Mouse (Mus musculus): ENCODE measurements around the gene Polr1a. TPM values are rescaled to one million over a fixed set of nuclear protein-coding genes. Genes with fewer than 3 reads are reported as not detected.

Polr1a gene
- polyA plus RNA-seq, 1 experiment from 2014 or later: 21.9 TPM

DNA sequence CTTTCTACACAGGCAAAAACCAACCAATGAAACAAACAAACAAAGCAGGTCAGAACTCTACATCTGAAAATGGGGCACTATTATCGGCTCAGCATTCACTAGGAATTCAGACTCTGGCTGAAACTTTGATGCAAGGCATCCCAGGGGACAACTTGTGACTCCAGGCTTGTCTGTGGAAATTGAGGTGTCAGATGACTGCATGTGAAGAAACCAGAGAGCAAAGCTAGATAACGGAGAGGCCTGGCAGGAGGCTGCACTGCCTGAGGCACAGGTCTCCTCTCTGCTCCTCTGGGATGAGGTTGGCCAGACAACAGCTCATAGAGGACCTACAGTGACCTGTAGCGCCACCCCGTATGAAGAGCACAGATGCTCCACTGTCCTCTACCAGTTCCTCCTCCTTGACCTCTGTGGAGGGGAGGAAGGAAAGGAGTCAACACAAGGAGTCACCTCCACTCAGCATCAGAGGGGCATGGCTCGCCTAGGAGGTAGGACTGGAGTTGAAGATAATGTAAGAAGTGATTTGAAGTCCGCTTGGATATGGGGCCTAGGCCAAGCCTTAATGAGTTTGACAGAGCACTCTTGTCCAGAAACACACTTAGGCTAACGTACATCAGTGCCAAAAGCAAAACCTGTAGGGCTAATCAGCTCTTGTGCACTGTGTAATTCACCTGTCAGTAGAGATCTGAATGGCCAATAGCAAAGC lies 78.8 kb downstream of the Polr1a start:
- Histone ChIP-seq H3K4me3 (ENCODE audit: low read length) (no peak overlapping the region), H3K36me3 (ENCODE audit: control insufficient read depth, insufficient read depth) (no peaks in the 10 kb centered on the region), H3K9ac (ENCODE audit: low read length) (no peak overlapping the region), H3K27me3 (ENCODE audit: control insufficient read depth, insufficient read depth, low read length) (no peaks in the 10 kb centered on the region), H3K9me3 (replicated peaks; ENCODE audit: control insufficient read depth, low read length) (no peaks in the 10 kb centered on the region), H3K27ac (ENCODE audit: low read length) (peak overlapping the region; percentile 32), H3K4me2 (ENCODE audit: low read depth, low read length) (no peak overlapping the region), H3K4me1 (ENCODE audit: control insufficient read depth, insufficient read depth, low read length) (peaks cover 27% of the 10 kb centered on the region)
- peak; percentile 51; the same call in 1 of the 2 replicates for ATAC-seq (replicated peaks; ENCODE audit: extremely low read depth, insufficient read depth, low FRiP score)
- WGBS: 31% methylated on average over 7 of the region's 7 CpGs

DNA sequence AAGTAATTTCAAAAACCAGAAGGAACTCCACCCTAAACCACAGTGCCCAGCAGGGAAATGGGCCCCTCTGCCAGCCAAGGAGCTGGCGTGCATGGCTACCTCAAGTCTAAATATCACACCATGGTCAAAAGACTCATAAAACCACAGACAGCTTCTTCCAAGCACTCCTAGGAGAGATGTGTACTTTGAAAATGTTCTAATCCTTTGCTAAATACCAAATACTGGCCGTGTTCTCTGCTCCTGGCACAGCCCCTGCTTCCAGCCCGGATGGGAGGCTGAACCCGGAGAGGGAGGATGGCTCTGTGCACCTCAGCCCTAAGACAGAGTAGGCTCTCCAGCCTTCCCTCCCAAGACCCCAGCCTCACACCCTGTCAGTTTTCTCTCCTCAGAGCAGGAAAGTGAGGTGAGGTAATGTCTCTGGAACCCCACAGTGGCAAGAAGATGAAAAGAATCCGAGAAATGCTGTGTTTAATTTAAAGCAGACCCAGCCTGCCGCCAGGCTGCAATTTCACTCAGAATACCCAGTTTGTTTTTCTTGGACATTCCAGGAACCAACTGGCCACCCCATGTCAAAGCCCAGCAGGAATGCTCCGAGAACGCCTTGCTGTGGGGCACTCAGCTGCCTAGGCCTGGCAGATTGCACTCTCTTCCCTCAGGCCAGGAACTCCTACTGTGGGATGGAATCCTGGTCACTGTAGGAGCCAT lies 80.9 kb downstream of the Polr1a start:
- WGBS: 38% methylated on average over 8 of the region's 8 CpGs
- Histone ChIP-seq H3K27me3 (ENCODE audit: control insufficient read depth, insufficient read depth, low read length) (no peaks in the 10 kb centered on the region), H3K9me3 (replicated peaks; ENCODE audit: control insufficient read depth, low read length) (no peaks in the 10 kb centered on the region), H3K4me3 (ENCODE audit: low read length) (no peak overlapping the region), H3K4me1 (ENCODE audit: control insufficient read depth, insufficient read depth, low read length) (peaks cover 24% of the 10 kb centered on the region), H3K36me3 (ENCODE audit: control insufficient read depth, insufficient read depth) (no peaks in the 10 kb centered on the region), H3K9ac (ENCODE audit: low read length) (no peak overlapping the region), H3K4me2 (ENCODE audit: low read depth, low read length) (no peak overlapping the region), H3K27ac (ENCODE audit: low read length) (peak overlapping the region; percentile 69)
- ATAC-seq (replicated peaks; ENCODE audit: extremely low read depth, insufficient read depth, low FRiP score): 0 out of 2 replicates have a peak, but pooled peaks have one; percentile 15

DNA sequence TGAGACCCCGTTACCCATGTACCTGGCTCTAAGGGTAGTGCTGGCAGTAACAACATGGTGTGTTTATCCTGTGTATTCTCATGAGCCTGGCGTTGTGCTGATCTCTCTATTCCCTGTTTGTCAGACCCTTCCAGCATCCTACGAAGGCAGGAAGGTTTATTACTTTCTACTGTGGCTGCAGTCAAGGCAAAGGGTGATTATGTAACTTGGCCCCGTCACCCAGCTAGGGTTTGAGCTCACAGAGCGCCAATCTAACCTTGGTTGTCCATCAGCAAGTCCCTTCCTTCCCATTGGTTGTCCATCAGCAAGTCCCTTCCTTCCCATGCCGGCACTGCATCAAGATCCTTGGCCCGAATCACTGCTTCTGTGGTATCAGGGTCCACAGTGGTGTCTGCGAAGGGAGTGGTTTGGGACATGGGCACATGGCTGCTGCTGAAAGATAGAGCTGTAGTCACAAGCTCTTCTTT lies 81.6 kb downstream of the Polr1a start:
- Histone ChIP-seq H3K36me3 (ENCODE audit: control insufficient read depth, insufficient read depth) (no peaks in the 10 kb centered on the region), H3K27ac (ENCODE audit: low read length) (peak overlapping the region; percentile 46; the same call in 1 of the 2 replicates), H3K9me3 (replicated peaks; ENCODE audit: control insufficient read depth, low read length) (no peaks in the 10 kb centered on the region), H3K4me2 (ENCODE audit: low read depth, low read length) (no peak overlapping the region), H3K4me1 (ENCODE audit: control insufficient read depth, insufficient read depth, low read length) (peaks cover 24% of the 10 kb centered on the region), H3K9ac (ENCODE audit: low read length) (no peak overlapping the region), H3K27me3 (ENCODE audit: control insufficient read depth, insufficient read depth, low read length) (no peaks in the 10 kb centered on the region), H3K4me3 (ENCODE audit: low read length) (no peak overlapping the region)
- ATAC-seq (replicated peaks; ENCODE audit: extremely low read depth, insufficient read depth, low FRiP score): no peak
- 64% methylated on average over 8 of the region's 8 CpGs for WGBS

DNA sequence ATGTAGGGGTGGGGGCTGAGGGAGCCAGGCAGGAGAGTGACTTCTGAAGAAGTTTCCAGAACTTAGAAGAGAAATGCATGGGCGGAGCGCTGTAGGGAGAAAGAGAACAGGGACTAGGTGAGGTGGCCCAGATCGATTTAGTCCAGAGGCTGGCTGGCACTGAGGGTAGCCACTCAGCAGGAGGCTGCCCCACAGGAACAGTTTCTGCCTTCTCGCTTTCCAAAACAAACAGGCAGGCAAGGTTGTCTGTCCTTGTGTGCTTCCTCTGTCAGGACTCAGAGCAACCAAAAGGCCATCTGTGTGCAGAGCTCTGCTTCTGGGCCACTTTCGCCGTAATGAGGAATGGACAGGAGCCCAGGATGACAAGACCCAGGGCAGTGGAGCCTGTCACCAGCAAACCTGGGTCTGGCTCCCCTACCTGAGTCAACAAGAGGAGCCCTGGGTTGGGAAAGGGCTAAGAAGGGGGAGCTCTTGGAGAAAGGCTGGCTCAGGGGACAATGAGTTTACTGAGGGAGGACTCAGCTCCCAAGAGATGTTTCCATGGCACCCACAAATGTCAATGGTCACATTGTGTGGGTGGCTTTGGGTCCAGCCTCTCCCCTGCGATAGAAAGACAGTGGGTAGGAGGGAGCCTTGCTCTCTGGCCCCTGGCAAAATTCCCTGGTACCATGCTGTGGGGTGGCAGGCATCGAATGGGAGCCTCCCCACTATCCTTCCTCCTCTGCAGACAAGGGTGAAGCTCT lies 82.5 kb downstream of the Polr1a start:
- Histone ChIP-seq H3K4me1 (ENCODE audit: control insufficient read depth, insufficient read depth, low read length) (peaks cover 24% of the 10 kb centered on the region), H3K9ac (ENCODE audit: low read length) (no peak overlapping the region), H3K27ac (ENCODE audit: low read length) (peak overlapping the region; percentile 53), H3K4me3 (ENCODE audit: low read length) (no peak overlapping the region), H3K27me3 (ENCODE audit: control insufficient read depth, insufficient read depth, low read length) (no peaks in the 10 kb centered on the region), H3K4me2 (ENCODE audit: low read depth, low read length) (no peak overlapping the region), H3K36me3 (ENCODE audit: control insufficient read depth, insufficient read depth) (no peaks in the 10 kb centered on the region), H3K9me3 (replicated peaks; ENCODE audit: control insufficient read depth, low read length) (peaks cover 4% of the 10 kb centered on the region)
- ATAC-seq (replicated peaks; ENCODE audit: extremely low read depth, insufficient read depth, low FRiP score): no peak
- 59% methylated on average over 8 of the region's 8 CpGs for WGBS

DNA sequence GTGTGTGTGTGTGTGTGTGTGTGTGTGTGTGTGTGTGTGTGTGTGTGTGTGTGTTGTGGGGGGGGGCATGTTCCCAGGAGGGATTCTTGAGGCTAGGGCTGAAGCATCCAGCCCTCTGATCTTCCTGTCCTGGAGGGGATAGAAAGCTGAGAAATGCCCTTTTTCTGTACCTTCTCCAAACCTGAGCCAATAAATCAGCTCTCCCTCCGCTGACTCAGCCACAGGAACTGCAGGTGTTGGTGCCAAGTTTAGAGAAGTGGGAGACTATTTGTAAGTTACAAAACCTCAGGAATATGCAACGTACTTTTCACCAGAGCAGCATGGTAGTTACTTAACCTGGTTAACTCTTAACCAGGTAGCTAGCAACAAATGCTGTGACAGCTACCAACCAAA lies 83.1 kb downstream of the Polr1a start:
- Histone ChIP-seq H3K4me1 (ENCODE audit: control insufficient read depth, insufficient read depth, low read length) (peaks cover 24% of the 10 kb centered on the region), H3K4me3 (ENCODE audit: low read length) (no peak overlapping the region), H3K4me2 (ENCODE audit: low read depth, low read length) (no peak overlapping the region), H3K36me3 (ENCODE audit: control insufficient read depth, insufficient read depth) (no peaks in the 10 kb centered on the region), H3K27ac (ENCODE audit: low read length) (no peak overlapping the region), H3K9ac (ENCODE audit: low read length) (no peak overlapping the region), H3K27me3 (ENCODE audit: control insufficient read depth, insufficient read depth, low read length) (no peaks in the 10 kb centered on the region), H3K9me3 (replicated peaks; ENCODE audit: control insufficient read depth, low read length) (peaks cover 8% of the 10 kb centered on the region)
- ATAC-seq (replicated peaks; ENCODE audit: extremely low read depth, insufficient read depth, low FRiP score): no peak
- 86% methylated on average over 2 of the region's 2 CpGs for WGBS

DNA sequence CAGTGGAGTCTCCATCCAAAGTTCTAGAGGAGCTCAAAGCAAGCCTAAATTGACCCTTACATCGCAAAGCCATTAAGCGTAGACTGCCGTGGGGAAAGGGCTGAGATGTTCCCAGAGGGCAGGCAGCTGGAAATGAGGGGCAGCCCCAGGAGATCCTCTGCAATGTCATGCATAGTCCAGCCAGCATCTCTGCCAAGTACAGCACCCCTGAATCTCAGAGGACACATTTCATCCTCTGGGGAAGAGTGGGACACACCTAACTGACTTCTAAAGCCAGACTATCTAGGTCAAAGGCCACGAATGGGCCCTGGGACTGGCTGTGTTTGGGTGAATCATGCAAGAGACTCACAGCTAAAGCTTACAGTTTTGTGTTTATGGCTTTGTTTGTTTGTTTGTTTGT lies 85.2 kb downstream of the Polr1a start:
- Histone ChIP-seq H3K4me1 (ENCODE audit: control insufficient read depth, insufficient read depth, low read length) (peaks cover 14% of the 10 kb centered on the region), H3K4me3 (ENCODE audit: low read length) (no peak overlapping the region), H3K27ac (ENCODE audit: low read length) (no peak overlapping the region), H3K4me2 (ENCODE audit: low read depth, low read length) (no peak overlapping the region), H3K27me3 (ENCODE audit: control insufficient read depth, insufficient read depth, low read length) (no peaks in the 10 kb centered on the region), H3K36me3 (ENCODE audit: control insufficient read depth, insufficient read depth) (no peaks in the 10 kb centered on the region), H3K9ac (ENCODE audit: low read length) (no peak overlapping the region), H3K9me3 (replicated peaks; ENCODE audit: control insufficient read depth, low read length) (peaks cover 8% of the 10 kb centered on the region)
- ATAC-seq (replicated peaks; ENCODE audit: extremely low read depth, insufficient read depth, low FRiP score): no peak
- 84% methylated on average over 4 of the region's 4 CpGs for WGBS

DNA sequence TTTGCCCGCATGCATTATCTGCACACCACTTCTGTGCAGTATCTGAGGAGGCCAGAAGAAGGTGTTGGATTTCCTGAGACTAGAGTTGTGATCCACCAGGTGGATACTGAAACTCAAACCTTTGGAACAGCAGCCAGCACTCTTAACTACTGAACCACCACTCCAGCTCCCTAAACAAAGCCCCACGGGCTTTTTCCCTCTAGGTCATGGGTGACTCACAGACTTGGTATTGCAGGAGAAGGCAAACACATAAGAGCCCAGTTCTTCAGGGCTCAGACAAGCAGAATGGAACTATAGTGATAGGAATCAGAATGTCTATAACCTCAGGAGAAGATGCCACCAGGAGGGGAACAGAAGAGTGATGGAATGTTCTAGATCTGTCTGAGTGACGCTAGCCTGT lies 86.2 kb downstream of the Polr1a start:
- H3K9me3 ChIP-seq (replicated peaks; ENCODE audit: control insufficient read depth, low read length): peaks cover 8% of the 10 kb centered on the region
- no peak overlapping the region for H3K4me3 ChIP-seq (ENCODE audit: low read length)
- no peak overlapping the region for H3K27ac ChIP-seq (ENCODE audit: low read length)
- 78% methylated on average over 3 of the region's 3 CpGs for WGBS
- H3K27me3 ChIP-seq (ENCODE audit: control insufficient read depth, insufficient read depth, low read length): no peaks in the 10 kb centered on the region
- no peak for ATAC-seq (replicated peaks; ENCODE audit: extremely low read depth, insufficient read depth, low FRiP score)
- H3K4me1 ChIP-seq (ENCODE audit: control insufficient read depth, insufficient read depth, low read length): peaks cover 11% of the 10 kb centered on the region
- no peaks in the 10 kb centered on the region for H3K36me3 ChIP-seq (ENCODE audit: control insufficient read depth, insufficient read depth)
- H3K4me2 ChIP-seq (ENCODE audit: low read depth, low read length): no peak overlapping the region
- no peak overlapping the region for H3K9ac ChIP-seq (ENCODE audit: low read length)

DNA sequence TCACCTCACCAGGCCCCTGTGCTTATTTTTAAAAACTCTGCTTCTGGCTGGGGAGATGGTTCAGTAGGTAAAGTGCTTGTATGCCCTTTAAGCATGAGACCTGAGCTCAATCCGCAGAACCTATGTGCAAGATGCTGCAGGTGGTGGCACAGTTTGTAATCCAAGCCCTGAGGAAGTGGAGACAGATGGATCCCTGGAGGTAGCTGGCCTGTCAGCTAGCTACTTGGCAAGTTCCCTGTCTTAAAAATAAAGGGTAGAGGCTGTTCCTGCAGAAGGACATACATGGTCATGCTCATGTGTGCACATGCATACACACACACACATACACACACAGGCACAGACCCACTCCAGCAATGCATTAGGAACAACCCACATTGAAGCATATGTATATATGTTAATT lies 88.4 kb downstream of the Polr1a start:
- Histone ChIP-seq H3K27me3 (ENCODE audit: control insufficient read depth, insufficient read depth, low read length) (no peaks in the 10 kb centered on the region), H3K4me1 (ENCODE audit: control insufficient read depth, insufficient read depth, low read length) (no peaks in the 10 kb centered on the region), H3K9me3 (replicated peaks; ENCODE audit: control insufficient read depth, low read length) (peaks cover 8% of the 10 kb centered on the region), H3K27ac (ENCODE audit: low read length) (no peak overlapping the region), H3K4me2 (ENCODE audit: low read depth, low read length) (no peak overlapping the region), H3K9ac (ENCODE audit: low read length) (no peak overlapping the region), H3K4me3 (ENCODE audit: low read length) (no peak overlapping the region), H3K36me3 (ENCODE audit: control insufficient read depth, insufficient read depth) (no peaks in the 10 kb centered on the region)
- 85% methylated on average over 1 of the region's 1 CpGs for WGBS
- no peak for ATAC-seq (replicated peaks; ENCODE audit: extremely low read depth, insufficient read depth, low FRiP score)
